Mouse (Mus musculus) olfactory bulb, adult 2 months (tissue): ENCODE results near the gene Adam23. TPM values are rescaled to one million over a fixed set of nuclear protein-coding genes. Genes with fewer than 3 reads are reported as not detected.

Experiments
- H3K27ac ChIP-seq: fragments of 200-500 bp; 2 replicates; pipeline ENCODE4 v1.5.1; 2012; ENCODE audit warnings: low read depth, low read length; ENCODE audit not compliant: insufficient read depth
- H3K4me1 ChIP-seq: fragments of 200-500 bp; 2 replicates; pipeline ENCODE4 v1.6.1; 2012; ENCODE audit warnings: low read length; ENCODE audit not compliant: control insufficient read depth, insufficient read depth
- H3K4me3 ChIP-seq: fragments of 200-500 bp; 2 replicates; pipeline ENCODE4 v1.5.1; 2012; ENCODE audit warnings: mild to moderate bottlenecking, low read depth, low read length, moderate library complexity; ENCODE audit not compliant: insufficient read depth
- CTCF ChIP-seq: fragments of 200-500 bp; IDR thresholded peaks from 2 replicates; pipeline ENCODE4 v1.5.1; 2012; ENCODE audit warnings: low read depth, mild to moderate bottlenecking, low read length, moderate library complexity; ENCODE audit not compliant: insufficient read depth
- POLR2A ChIP-seq: fragments of 200-500 bp; IDR thresholded peaks from 2 replicates; pipeline ENCODE4 v1.6.1; 2012; ENCODE audit warnings: mild to moderate bottlenecking, low read depth, low read length, moderate library complexity; ENCODE audit not compliant: insufficient read depth
- WGBS: fragments of 180-500 bp; shearing (Covaris S2); methylation state at CpG from one replicate; pipeline ENCODE4 v1.1.7; 2018; 5-methylcytosine and 5-hydroxymethylcytosine counted together
- polyA plus RNA-seq: library from polyadenylated mRNA; stranded (reverse); fragments of >200 nt; gene quantifications from 2 replicates; pipeline ENCODE4 v1.2.4, GENCODE M21; 2012; ENCODE audit warnings: low replicate concordance; ENCODE audit not compliant: missing spikeins, insufficient read depth, insufficient read length

Adam23 gene
- polyA plus RNA-seq, 1 experiment, result 224 TPM

DNA sequence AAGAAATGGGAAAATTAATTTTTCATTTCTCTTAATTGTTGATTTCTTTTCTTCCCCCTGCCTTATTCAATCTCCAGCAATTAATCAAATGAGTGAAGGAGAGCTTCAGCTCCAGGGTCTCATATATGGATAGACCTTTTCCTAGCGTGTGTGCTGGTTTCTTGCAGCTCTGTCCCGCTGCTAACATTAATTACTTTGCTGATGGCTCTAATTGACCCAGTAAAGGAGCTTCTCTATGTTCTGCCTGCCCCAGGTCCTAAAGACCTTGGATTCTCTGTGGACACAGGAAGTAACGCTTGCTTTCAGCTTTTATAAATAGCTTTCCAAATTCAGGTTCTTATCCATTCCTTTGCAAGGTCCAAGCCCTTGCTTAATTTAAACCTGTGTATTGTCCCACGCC, 63.1 kb downstream of the Adam23 start:
- no peak overlapping the region for H3K4me3 ChIP-seq
- WGBS, result 69% methylated on average over 4 of the region's 4 CpGs
- no peak for TF ChIP-seq POLR2A
- TF ChIP-seq CTCF, result no peak
- H3K27ac ChIP-seq, result no peak overlapping the region
- no peaks in the 10 kb centered on the region for H3K4me1 ChIP-seq

GRCm38 (mm10) chr1:63511416-63511815, 65.7 kb downstream of the Adam23 start:
- no peak overlapping the region for H3K27ac ChIP-seq
- TF ChIP-seq POLR2A (no peak), CTCF (no peak)
- H3K4me1 ChIP-seq, result no peaks in the 10 kb centered on the region
- 85% methylated on average over 3 of the region's 3 CpGs for WGBS
- no peak overlapping the region for H3K4me3 ChIP-seq

DNA sequence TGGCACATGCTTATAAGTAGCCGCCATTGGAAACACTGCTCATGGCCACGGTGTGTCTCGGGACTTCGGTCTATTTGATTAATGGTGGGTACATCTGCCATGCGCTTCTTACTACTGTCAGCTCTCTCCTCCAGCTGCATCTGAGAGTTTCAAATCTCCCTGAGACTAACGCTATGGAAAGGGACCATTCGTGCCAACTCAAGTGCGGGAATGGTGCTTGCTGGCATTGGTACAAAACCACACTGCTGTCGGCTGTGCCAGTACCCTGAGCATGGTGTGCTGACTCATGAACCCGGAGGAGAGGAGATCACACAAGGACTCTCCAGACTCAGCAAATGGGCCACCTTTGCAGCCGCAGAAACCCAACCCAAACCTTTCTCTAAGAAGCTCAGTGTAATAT, 72.1 kb downstream of the Adam23 start:
- H3K4me3 ChIP-seq, result no peak overlapping the region
- no peak overlapping the region for H3K27ac ChIP-seq
- TF ChIP-seq CTCF (no peak), POLR2A (no peak)
- no peaks in the 10 kb centered on the region for H3K4me1 ChIP-seq
- 70% methylated on average over 11 of the region's 11 CpGs for WGBS

DNA sequence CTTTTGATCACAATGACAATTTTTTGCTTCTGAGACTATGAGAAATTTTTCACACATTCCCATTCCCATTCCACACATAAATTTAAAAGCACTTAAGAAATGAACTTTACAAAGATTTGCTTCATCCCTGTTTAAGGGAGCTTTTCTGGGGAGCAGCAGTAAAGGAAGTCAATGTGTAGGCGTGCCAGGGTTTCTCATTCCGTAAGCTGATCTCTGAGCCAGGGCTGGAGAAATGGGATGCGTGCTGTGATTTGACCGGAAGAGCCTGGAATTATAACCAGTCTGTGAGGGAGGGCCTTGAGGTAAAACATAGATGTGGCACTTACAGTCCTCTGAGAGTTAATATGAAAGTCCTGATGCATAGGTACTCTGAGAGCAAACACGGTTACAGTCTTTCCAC, 73.1 kb downstream of the Adam23 start:
- H3K27ac ChIP-seq, result no peak overlapping the region
- 93% methylated on average over 5 of the region's 5 CpGs for WGBS
- H3K4me1 ChIP-seq, result no peaks in the 10 kb centered on the region
- TF ChIP-seq CTCF (no peak), POLR2A (no peak)
- H3K4me3 ChIP-seq, result no peak overlapping the region

GRCm38 (mm10) chr1:63529901-63530300, 84.2 kb downstream of the Adam23 start:
- Histone ChIP-seq H3K4me3 (no peak overlapping the region), H3K4me1 (no peaks in the 10 kb centered on the region), H3K27ac (no peak overlapping the region)
- TF ChIP-seq POLR2A, result no peak
- TF ChIP-seq CTCF, result no peak
- WGBS, result 83% methylated on average over 9 of the region's 9 CpGs

GRCm38 (mm10) chr1:63534271-63534827, 88.7 kb downstream of the Adam23 start:
- no peak overlapping the region for H3K27ac ChIP-seq
- WGBS, result 86% methylated on average over 6 of the region's 6 CpGs

DNA sequence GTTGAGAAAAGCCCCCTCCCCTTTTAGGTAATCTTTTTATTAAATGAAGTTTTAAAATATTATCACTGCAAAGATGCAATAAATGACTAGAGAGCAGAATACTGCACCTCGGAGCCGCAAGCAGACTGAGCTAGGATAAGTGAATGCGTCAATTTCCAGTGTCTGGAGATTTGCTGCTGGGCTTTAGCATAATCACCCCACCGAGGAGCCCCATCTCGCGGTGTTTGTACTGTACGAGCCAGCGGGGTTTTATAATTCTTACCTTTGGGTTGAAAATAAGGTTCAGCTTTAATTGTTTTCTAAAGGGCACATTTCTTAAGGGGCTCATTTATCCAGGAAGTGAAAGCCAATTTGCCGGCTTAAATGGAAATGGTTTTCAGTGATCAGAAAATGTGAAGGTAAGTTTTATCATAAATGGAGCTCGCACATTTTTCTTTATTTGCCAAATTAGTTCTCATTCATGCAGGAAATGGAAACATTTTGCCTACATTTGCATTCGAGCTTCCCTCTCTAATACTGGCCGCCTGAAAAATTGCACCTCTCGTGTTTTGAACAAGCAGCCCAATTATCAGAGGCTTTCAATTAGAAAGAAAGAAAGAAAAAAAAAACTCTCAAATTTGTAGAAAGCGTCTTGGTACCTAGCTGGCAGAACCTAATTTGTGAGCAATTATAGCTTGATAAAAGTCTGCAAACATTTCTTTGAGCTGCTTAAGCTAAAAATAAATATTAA, 94.4 kb downstream of the Adam23 start:
- no peak overlapping the region for H3K27ac ChIP-seq
- no peaks in the 10 kb centered on the region for H3K4me1 ChIP-seq
- H3K4me3 ChIP-seq, result no peak overlapping the region
- 41% methylated on average over 14 of the region's 14 CpGs for whole genome bisulfite sequencing
- TF ChIP-seq POLR2A, result no peak
- TF ChIP-seq CTCF, result no peak

More at GRCm38 (mm10) chr1:63534271-63534827, 88.7 kb downstream of the Adam23 start:
- TF ChIP-seq POLR2A, result no peak
- TF ChIP-seq CTCF, result no peak
- H3K4me1 ChIP-seq, result no peaks in the 10 kb centered on the region
- no peak overlapping the region for H3K4me3 ChIP-seq

- no peaks in the 10 kb centered on the region for H3K4me1 ChIP-seq
- no peak for TF ChIP-seq POLR2A
- no peak for TF ChIP-seq CTCF
- 94% methylated on average over 2 of the region's 2 CpGs for WGBS
- no peak overlapping the region for H3K4me3 ChIP-seq
- H3K27ac ChIP-seq, result no peak overlapping the region
Measured at GRCm38 (mm10) chr1:63544122-63544521, 98.4 kb downstream of the Adam23 start.

DNA sequence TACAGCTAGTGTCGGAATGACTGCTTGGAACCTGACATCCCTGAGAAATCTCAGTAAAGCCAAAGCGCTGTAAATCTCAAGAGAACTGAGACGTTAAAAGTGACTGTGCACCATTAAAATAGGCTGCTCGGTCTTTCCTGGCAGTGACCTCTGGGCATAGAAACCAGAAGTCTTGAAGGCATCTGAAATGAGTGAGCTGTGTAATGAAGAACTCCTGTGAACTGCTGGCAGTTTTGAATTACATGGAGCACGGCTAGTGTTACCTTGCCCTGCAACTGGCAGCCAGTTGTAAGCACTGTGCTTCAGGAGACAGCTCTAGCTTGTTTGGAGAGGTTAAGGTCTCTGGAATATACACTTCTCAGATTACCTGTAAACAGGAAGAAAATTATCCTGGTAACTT, 107.3 kb downstream of the Adam23 start:
- TF ChIP-seq POLR2A (no peak), CTCF (no peak)
- WGBS, result 89% methylated on average over 5 of the region's 5 CpGs
- H3K27ac ChIP-seq, result no peak overlapping the region
- no peak overlapping the region for H3K4me3 ChIP-seq
- H3K4me1 ChIP-seq, result no peaks in the 10 kb centered on the region
